Mouse (Mus musculus) megakaryocyte, embryonic 14.5 days (primary cell): ENCODE results near the gene Proser1. TPM values are rescaled to one million over a fixed set of nuclear protein-coding genes. Genes with fewer than 3 reads are reported as not detected.

Experiments used
- H3K27me3 ChIP-seq: replicated peaks from 2 replicates; pipeline ENCODE3; 2012; ENCODE audit warnings: inconsistent platforms
- H3K36me3 ChIP-seq: replicated peaks from 2 replicates; pipeline ENCODE3; 2012; ENCODE audit warnings: low read length, inconsistent platforms, mixed read lengths
- H3K4me1 ChIP-seq: 2 replicates; pipeline ENCODE4 v1.6.1; 2012; ENCODE audit warnings: inconsistent platforms
- H3K4me3 ChIP-seq: replicated peaks from 2 replicates; pipeline ENCODE3; 2012; ENCODE audit warnings: moderate library complexity, mild to moderate bottlenecking, inconsistent platforms
- H3K9me3 ChIP-seq: 2 replicates; pipeline ENCODE4 v1.6.1; 2012; ENCODE audit warnings: inconsistent platforms
- FLI1 ChIP-seq: IDR thresholded peaks from 2 replicates; pipeline ENCODE4 v1.6.1; 2012; ENCODE audit warnings: low read length, inconsistent platforms, mixed read lengths
- GATA1 ChIP-seq: IDR thresholded peaks from 3 replicates; pipeline ENCODE4 v1.6.1; 2012; ENCODE audit warnings: mixed read lengths, low read length, inconsistent platforms, borderline replicate concordance
- polyA plus RNA-seq: library from polyadenylated mRNA; stranded (reverse); fragments of >175 nt; gene quantifications from 2 replicates; pipeline ENCODE4 v1.2.3, GENCODE M21; 2012; ENCODE audit warnings: low replicate concordance; ENCODE audit not compliant: insufficient read depth

The Proser1 gene
- polyA plus RNA-seq, 1 experiment = 14.2 TPM

DNA sequence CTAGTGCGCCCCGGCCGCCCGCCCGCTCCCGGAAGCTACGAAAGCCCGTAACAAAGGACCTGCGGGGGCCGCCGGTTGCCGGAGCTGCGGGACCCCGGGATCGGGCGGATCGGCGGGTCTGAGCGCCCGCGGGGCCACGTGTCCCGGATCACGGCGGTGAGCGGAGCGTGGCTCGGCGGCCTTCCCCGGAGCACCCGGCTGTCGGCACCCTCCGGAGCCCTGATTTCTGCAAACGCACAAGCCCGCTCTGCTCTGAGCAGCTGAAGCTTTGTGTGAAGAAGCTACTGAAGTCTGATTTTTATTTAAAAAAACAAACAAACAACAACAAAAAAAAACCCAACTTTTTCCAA is 274 bp downstream of the Proser1 start:
- peaks cover 56% of the 10 kb centered on the region for H3K4me1 ChIP-seq
- H3K27me3 ChIP-seq = no peaks in the 10 kb centered on the region
- peak overlapping the region; percentile 94 for H3K4me3 ChIP-seq

DNA sequence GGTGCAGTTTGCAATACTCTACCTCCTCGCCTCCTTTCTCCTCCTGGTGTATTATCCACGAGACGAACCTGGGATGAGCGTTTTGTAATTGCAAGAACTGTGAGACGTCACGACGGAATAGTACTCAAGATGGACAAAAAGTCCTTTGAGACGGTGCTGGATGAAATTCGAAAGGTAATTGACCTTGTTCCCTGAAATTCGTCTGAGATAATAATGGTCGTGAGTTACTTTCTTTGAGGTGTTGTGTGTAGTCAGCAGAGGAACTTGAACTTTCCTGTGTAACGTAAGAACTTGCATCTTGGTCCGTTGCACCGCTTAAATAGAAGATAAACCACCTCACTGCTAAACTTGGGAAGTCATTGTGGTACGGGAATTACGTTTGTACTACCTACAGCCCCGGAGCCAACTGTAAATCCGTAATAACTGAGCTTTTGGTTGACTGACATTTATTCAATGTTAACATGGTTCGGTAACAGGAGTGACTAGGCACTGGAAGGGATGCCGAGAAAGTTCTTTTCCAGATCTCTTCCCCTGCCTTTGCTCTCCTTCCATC is 756 bp downstream of the Proser1 start:
- peaks cover 60% of the 10 kb centered on the region for H3K4me1 ChIP-seq
- H3K27me3 ChIP-seq = no peaks in the 10 kb centered on the region
- peaks cover 50% of the 10 kb centered on the region for H3K36me3 ChIP-seq
- no peak for TF ChIP-seq FLI1
- peak overlapping the region; percentile 94 for H3K4me3 ChIP-seq
- H3K9me3 ChIP-seq = no peaks in the 10 kb centered on the region

More for the DNA sequence above, 274 bp downstream of the Proser1 start:
- Histone ChIP-seq H3K9me3 (no peaks in the 10 kb centered on the region), H3K36me3 (peaks cover 50% of the 10 kb centered on the region)
- TF ChIP-seq FLI1 = no peak
- TF ChIP-seq GATA1 = no peak

DNA sequence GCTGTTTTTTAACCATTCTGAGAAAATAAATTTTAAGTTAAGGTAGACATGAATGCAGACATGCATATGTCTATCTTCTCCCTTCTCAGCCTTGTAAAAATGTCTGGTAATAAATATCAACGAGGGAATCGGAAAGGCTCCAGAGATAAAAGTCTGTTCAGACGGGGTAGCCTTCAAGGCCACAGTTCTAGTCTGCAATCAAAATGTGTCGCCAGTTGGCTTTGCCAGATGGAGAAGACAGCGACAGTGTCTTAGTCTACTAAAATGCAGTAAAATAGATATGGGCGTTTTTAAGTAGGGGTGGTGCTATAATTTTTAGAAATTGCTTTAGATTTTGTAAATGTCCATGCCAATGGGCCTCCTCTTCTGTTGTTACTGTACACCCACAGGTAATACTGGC is 1.9 kb downstream of the Proser1 start:
- TF ChIP-seq GATA1 (no peak), FLI1 (no peak)
- peak overlapping the region; percentile 86 for H3K4me3 ChIP-seq
- no peaks in the 10 kb centered on the region for H3K27me3 ChIP-seq
- H3K4me1 ChIP-seq = peaks cover 62% of the 10 kb centered on the region
- H3K9me3 ChIP-seq = no peaks in the 10 kb centered on the region
- peaks cover 50% of the 10 kb centered on the region for H3K36me3 ChIP-seq

DNA sequence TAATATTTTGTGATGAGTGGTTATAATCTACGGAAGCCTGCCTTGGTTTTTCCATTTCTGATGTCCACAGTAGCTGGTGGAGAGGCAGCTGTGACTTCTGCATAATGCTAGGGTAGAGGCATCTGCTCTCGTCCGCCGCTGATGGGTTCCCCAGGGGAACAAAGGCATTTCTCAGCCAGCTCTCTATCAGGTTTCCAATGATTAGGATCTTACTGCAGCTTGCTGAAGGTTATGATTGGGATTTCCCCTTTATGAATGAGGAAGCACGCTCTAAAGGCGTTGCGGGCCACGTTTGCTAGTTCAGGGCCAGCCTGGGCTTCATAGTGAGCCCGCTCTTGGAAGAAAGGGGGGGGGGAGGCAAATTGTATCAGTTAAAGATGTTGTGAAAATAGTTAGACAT is 3.0 kb downstream of the Proser1 start:
- Histone ChIP-seq H3K9me3 (no peaks in the 10 kb centered on the region), H3K27me3 (no peaks in the 10 kb centered on the region), H3K4me3 (peak overlapping the region; percentile 50), H3K36me3 (peaks cover 50% of the 10 kb centered on the region), H3K4me1 (peaks cover 60% of the 10 kb centered on the region)
- no peak for TF ChIP-seq FLI1

DNA sequence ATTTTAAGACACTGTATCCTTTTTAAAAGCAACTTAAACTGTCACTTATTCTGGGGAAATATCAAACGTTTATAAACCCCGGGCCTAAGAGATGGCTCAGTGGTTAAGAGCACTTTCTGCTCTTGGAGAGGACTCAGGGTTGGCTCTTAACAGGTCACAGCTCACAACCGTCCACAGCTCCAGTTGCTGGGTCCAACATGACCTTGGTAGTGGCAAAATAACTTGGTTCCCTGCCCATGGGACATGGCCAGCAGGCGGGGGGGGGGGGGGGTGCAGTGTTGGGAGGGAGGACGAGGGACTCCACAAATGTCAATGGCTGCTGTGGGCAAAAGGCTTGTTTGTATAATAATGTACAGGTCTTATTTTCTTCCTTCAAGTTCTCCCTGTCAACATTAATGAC is 3.9 kb downstream of the Proser1 start:
- H3K4me1 ChIP-seq = peaks cover 53% of the 10 kb centered on the region

DNA sequence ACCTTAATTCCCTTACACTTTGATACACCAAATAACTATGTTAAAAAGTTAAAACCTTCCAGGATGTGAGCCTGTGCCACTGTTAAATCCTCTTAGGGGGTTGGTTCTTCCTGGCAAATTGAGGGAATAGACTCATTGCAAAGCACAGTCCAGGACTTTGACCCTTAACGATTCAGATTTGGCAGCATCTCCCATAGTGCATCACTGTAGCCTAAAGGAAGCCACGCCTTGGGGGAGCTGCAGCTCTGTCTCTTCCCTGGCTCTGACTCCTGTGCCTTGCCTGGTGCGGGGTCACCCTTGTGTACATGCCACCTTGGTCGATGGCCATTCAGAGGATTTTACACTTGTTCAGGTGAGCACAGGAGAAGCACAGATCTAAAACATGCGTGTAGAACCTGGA is 6.2 kb downstream of the Proser1 start:
- Histone ChIP-seq H3K4me3 (no peak overlapping the region), H3K4me1 (peaks cover 53% of the 10 kb centered on the region), H3K36me3 (peaks cover 80% of the 10 kb centered on the region), H3K9me3 (no peaks in the 10 kb centered on the region), H3K27me3 (no peaks in the 10 kb centered on the region)
- TF ChIP-seq FLI1 = no peak
- TF ChIP-seq GATA1 = no peak

More for the DNA sequence above, 3.9 kb downstream of the Proser1 start:
- Histone ChIP-seq H3K27me3 (no peaks in the 10 kb centered on the region), H3K36me3 (peaks cover 57% of the 10 kb centered on the region), H3K4me3 (no peak overlapping the region), H3K9me3 (no peaks in the 10 kb centered on the region)
- TF ChIP-seq FLI1 = no peak
- no peak for TF ChIP-seq GATA1

DNA sequence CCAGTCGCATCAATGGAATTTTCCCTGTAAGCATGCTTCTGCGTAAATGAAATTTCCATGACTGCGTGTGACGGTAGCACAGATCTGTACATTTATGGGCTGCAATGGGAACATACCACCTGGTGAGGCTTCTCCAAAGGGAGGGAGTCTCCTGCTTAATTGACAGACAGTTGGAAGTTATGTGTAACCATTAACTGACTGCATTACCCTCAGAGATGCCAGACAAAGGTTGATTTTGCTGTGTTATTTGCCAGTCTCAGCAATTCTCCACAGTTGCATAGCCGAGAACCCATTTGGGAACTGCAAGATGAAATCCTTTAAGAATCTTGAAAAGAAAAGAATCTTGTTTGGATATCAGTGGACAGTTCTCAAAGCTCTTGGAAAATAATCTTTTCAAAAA is 8.6 kb downstream of the Proser1 start:
- H3K36me3 ChIP-seq = peaks cover 95% of the 10 kb centered on the region

DNA sequence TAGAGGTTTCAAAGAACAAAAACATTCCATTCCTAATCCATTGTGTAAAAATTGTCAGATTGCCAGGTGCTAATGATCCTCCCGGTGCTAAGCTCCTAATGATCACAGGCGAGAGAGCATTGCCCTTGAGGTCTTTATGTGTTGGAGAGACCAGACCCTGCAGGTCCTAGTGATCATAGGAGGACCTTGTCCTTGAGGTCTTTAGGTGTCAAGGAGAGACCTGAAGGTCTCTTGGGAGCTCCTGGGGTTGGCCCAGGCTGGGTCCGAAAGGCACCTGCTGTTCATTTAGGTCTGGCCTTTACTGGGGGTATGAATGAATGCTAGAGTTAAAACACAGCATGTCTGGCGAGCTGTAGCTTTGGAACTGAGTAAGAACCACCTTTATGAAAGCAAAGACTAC is 10.7 kb downstream of the Proser1 start:
- Histone ChIP-seq H3K27me3 (no peaks in the 10 kb centered on the region), H3K4me1 (peaks cover 15% of the 10 kb centered on the region), H3K4me3 (no peak overlapping the region), H3K36me3 (peaks cover 98% of the 10 kb centered on the region), H3K9me3 (no peaks in the 10 kb centered on the region)
- TF ChIP-seq FLI1 (no peak), GATA1 (no peak)

More for the DNA sequence above, 8.6 kb downstream of the Proser1 start:
- Histone ChIP-seq H3K9me3 (no peaks in the 10 kb centered on the region), H3K4me3 (no peak overlapping the region), H3K4me1 (peaks cover 35% of the 10 kb centered on the region), H3K27me3 (no peaks in the 10 kb centered on the region)
- TF ChIP-seq GATA1 (no peak), FLI1 (no peak)

DNA sequence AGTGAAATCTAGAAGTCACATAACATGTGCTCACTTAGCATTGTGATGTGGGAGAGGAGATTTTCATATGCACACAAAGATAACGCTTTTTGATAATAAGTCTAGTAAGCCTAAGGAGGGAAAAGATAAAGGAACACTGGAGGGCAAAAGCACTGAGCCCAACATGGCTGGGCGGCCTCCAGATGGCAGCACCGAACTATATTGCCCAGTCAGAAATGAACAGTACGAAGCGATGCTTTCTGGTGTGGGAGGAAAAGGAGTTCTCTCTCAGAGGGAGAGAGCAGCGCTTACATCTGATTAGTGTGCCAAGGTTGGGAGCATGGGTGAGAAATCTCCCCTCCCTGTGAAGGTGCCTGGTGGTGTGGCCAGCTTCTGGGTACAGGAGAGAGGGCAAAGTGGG is 12.4 kb downstream of the Proser1 start:
- peaks cover 98% of the 10 kb centered on the region for H3K36me3 ChIP-seq
- no peaks in the 10 kb centered on the region for H3K9me3 ChIP-seq
- TF ChIP-seq GATA1 (no peak), FLI1 (no peak)
- no peak overlapping the region for H3K4me3 ChIP-seq
- peaks cover 7% of the 10 kb centered on the region for H3K4me1 ChIP-seq
- H3K27me3 ChIP-seq = no peaks in the 10 kb centered on the region

DNA sequence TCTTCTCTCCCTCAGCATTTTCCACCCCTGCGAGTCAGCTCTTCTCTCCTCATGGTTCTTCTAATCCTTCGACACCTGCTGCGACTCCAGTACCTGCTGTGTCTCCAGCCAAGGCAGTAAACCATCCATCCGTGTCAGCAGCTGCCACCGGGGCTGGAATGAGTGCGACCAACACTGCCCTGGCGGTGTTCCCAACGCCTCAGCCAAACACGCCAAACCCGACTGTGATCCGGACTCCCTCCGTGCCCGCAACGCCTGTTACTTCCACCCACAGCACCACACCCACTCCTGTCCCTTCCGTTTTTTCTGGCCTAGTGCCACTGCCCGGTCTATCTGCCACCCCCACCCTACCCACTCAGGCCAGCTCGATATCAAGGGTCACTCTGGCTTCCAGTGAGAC is 14.0 kb downstream of the Proser1 start:
- Histone ChIP-seq H3K4me1 (no peaks in the 10 kb centered on the region), H3K4me3 (no peak overlapping the region), H3K27me3 (no peaks in the 10 kb centered on the region), H3K36me3 (peaks cover 98% of the 10 kb centered on the region), H3K9me3 (no peaks in the 10 kb centered on the region)
- TF ChIP-seq GATA1 = no peak
- no peak for TF ChIP-seq FLI1

DNA sequence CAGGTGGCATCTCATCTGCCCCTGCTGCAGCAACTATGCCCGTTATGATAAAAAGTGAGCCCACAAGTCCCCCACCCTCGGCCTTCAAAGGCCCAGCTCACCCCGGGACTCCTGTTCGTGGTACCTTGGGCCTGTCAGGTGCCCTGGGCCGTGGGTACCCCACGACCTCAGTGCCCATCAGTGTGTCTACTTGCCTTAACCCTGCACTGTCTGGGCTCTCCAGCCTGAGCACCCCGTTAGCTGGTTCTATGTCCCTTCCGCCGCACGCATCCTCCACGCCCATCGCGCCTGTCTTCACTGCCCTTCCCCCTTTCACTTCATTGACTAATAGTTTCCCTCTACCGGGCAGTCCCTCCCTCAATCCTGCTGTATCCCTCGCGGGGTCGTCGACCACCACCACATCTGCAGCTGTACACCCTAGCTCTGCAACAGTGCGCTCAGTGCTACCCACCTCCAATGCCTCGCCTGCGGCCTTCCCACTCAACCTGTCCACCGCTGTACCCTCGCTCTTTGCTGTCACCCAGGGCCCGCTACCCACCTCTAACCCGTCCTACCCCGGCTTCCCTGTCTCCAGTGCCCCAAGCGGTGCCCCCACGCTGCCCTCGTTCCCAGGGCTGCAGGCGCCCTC is 15.1 kb downstream of the Proser1 start:
- no peaks in the 10 kb centered on the region for H3K27me3 ChIP-seq
- no peaks in the 10 kb centered on the region for H3K9me3 ChIP-seq
- H3K36me3 ChIP-seq = peaks cover 93% of the 10 kb centered on the region
- TF ChIP-seq GATA1 = no peak
- no peak for TF ChIP-seq FLI1
- no peak overlapping the region for H3K4me3 ChIP-seq
- peaks cover 2% of the 10 kb centered on the region; the same call in 1 of the 2 replicates for H3K4me1 ChIP-seq
